Mouse (Mus musculus): ENCODE measurements around the gene Icos.

DNA sequence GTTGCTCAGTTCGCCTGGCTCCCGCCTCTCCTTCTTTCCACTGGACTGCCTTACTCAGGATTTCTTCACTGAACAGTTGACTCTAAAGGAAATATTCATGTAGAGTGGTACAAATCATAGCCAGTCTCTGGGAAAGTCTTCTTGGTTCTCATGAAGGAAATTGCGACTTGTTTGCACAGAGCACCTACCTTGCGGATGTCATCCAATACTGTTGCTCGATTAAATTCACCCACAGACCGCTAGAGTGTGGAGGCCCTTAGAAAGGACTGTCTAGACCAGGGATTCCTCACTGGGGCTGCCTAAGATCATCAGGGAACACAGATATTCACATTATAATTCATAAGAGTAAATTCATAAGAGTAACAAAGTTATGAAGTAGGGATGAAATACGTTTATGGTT lies 24.0 kb upstream of the Icos start:
- TF ChIP-seq CTCF (IDR thresholded peaks at IDR 0.05; ENCODE audit: borderline replicate concordance, insufficient read depth, low read depth, low read length) (no peak), POLR2A (IDR thresholded peaks at IDR 0.05; ENCODE audit: borderline replicate concordance, insufficient read depth, low read length) (no peak)
